Mouse (Mus musculus) olfactory bulb, adult 2 months (tissue): Measurements from ENCODE around the gene Nes.

ENCODE experiments used
- CTCF ChIP-seq: fragments of 200-500 bp; IDR thresholded peaks from 2 replicates; pipeline ENCODE4 v1.5.1; 2012; ENCODE audit warnings: low read depth, mild to moderate bottlenecking, low read length, moderate library complexity; ENCODE audit not compliant: insufficient read depth
- POLR2A ChIP-seq: fragments of 200-500 bp; IDR thresholded peaks from 2 replicates; pipeline ENCODE4 v1.6.1; 2012; ENCODE audit warnings: mild to moderate bottlenecking, low read depth, low read length, moderate library complexity; ENCODE audit not compliant: insufficient read depth

DNA sequence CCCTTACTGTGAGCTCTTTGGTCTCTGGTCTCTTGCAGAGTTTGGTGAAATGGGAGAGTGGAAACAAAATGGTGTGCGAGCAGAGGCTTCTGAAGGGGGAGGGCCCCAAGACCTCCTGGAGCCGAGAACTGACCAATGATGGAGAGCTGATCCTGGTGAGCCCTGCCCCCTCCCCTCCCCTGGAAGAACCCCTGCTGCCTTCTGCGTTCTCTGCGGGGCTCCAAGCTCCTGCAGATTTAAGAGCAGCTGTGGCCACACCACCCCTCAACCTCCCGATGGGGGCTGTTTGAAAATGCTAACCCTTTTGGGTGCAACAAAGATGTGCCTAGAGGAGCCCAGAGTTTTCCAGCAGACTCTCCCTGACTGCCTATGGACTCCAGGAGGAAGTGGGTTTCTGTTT, 18.4 kb upstream of the Nes start:
- TF ChIP-seq CTCF (no peak), POLR2A (no peak)
